20 mouse cellular contexts compared by ENCODE assay signal in the genomic region with DNA sequence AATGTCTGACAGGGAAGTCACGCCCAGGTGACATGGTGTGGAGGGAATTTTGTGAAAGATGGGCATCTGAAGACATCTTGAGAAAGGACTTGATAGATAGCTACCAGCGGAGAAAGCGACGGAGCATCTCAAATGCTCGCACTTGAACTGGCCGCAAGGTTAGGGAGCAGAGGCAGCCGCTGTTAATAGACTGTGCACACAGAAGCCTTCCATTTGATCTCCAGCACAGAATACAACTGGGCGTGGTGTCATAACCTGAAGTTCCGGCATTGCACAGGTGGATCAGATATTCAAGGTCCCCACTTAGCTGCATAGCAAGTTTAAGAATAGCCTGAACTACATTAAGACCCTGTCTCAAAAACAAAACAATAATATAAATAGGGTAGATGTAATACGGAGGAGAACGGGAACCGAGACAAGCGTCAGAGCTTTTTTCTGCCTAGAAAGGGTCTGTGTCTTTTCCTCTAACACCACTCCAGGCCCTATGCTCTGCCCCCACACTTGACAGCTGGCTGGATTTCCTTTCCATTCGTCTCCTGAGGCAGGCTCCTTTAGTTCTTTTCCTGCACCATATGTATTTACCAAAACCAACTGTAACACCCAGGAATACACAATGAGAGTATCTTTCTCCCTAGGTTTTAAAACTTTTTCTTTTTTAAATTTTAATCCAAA.
DNase-seq lines count a peak whose midpoint lies in the region; ATAC-seq and TF ChIP-seq lines count a peak whose summit lies in the region.
"Had no signal": no experiment of that assay in that cellular context is flagged by ENCODE, and none has a peak within 500 bp of the region (broad histone marks: within the 10 kb centered on the region; RNA-seq: fewer than 3 reads in every experiment).

No protein-coding gene starts in this region.

- no peak overlapping the region for H3K9ac ChIP-seq in forebrain, postnatal 0 days
- H3K9ac ChIP-seq in forebrain, embryonic 16.5 days (replicated peaks; ENCODE audit: low read depth, low read length) = no peak overlapping the region
- no peak overlapping the region for H3K9ac ChIP-seq in heart, embryonic 15.5 days
- H3K9ac ChIP-seq in lung, embryonic 16.5 days (ENCODE audit: low read length) = no peak overlapping the region
- H3K9ac ChIP-seq: embryonic facial prominence, embryonic 13.5 days; hindbrain, embryonic 14.5 days; limb, embryonic 12.5 days; liver, embryonic 13.5 days; midbrain, embryonic 13.5 days; neural tube, embryonic 13.5 days had no signal

- H3K4me1 ChIP-seq in forebrain, postnatal 0 days (ENCODE audit: insufficient read depth) = peaks cover 13% of the 10 kb centered on the region
- H3K4me1 ChIP-seq in forebrain, embryonic 16.5 days (replicated peaks; ENCODE audit: control insufficient read depth, insufficient read depth, low read length) = peaks cover 20% of the 10 kb centered on the region
- peaks cover 29% of the 10 kb centered on the region for H3K4me1 ChIP-seq in heart, embryonic 15.5 days (replicated peaks)
- peaks cover 22% of the 10 kb centered on the region for H3K4me1 ChIP-seq in lung, embryonic 16.5 days (replicated peaks; ENCODE audit: control insufficient read depth, insufficient read depth, low read length)
- H3K4me1 ChIP-seq in lung, adult 2 months (ENCODE audit: control insufficient read depth, insufficient read depth, low read length) = peaks cover 2% of the 10 kb centered on the region

- no peak overlapping the region for H3K4me2 ChIP-seq in forebrain, postnatal 0 days (ENCODE audit: low read depth)
- no peak overlapping the region for H3K4me2 ChIP-seq in forebrain, embryonic 16.5 days (ENCODE audit: low read length)
- H3K4me2 ChIP-seq in heart, embryonic 15.5 days = peak overlapping the region; percentile 18; the same call in 1 of the 2 replicates
- no peak overlapping the region for H3K4me2 ChIP-seq in lung, embryonic 16.5 days (ENCODE audit: low read depth, low read length)
- H3K4me2 ChIP-seq: embryonic facial prominence, embryonic 13.5 days; hindbrain, embryonic 14.5 days; limb, embryonic 12.5 days; liver, embryonic 13.5 days; midbrain, embryonic 13.5 days had no signal

- no peak for ATAC-seq in forebrain, postnatal 0 days
- ATAC-seq in forebrain, embryonic 16.5 days = no peak
- ATAC-seq in heart, embryonic 15.5 days (replicated peaks; ENCODE audit: insufficient number of reproducible peaks, insufficient read depth, low FRiP score, low read depth) = no peak
- peak; percentile 61 for ATAC-seq in lung, embryonic 16.5 days (ENCODE audit: low read depth)
- ATAC-seq: CD4-positive, CD25-positive, alpha-beta regulatory T cell, adult 4 months; midbrain, embryonic 13.5 days; Patski had no signal

- H3K9me3 ChIP-seq in forebrain, postnatal 0 days (ENCODE audit: low read length) = no peaks in the 10 kb centered on the region
- H3K9me3 ChIP-seq in forebrain, embryonic 16.5 days (ENCODE audit: control insufficient read depth, low read length) = no peaks in the 10 kb centered on the region
- no peaks in the 10 kb centered on the region for H3K9me3 ChIP-seq in heart, embryonic 15.5 days (replicated peaks)
- H3K9me3 ChIP-seq in lung, embryonic 16.5 days (ENCODE audit: control insufficient read depth, low read length) = no peaks in the 10 kb centered on the region
- H3K9me3 ChIP-seq: embryonic facial prominence, embryonic 13.5 days; limb, embryonic 12.5 days; liver, embryonic 13.5 days; midbrain, embryonic 13.5 days; neural tube, embryonic 13.5 days had no signal

- H3K36me3 ChIP-seq in forebrain, postnatal 0 days (ENCODE audit: insufficient read depth) = no peaks in the 10 kb centered on the region
- no peaks in the 10 kb centered on the region for H3K36me3 ChIP-seq in forebrain, embryonic 16.5 days (ENCODE audit: control insufficient read depth, insufficient read depth)
- H3K36me3 ChIP-seq in heart, embryonic 15.5 days = no peaks in the 10 kb centered on the region
- no peaks in the 10 kb centered on the region for H3K36me3 ChIP-seq in lung, embryonic 16.5 days (ENCODE audit: control insufficient read depth, insufficient read depth, low read length)
- H3K36me3 ChIP-seq: embryonic facial prominence, embryonic 13.5 days; limb, embryonic 12.5 days; liver, embryonic 13.5 days; midbrain, embryonic 13.5 days; neural tube, embryonic 13.5 days had no signal

- H3K27ac ChIP-seq in forebrain, postnatal 0 days (ENCODE audit: low read depth, low read length) = no peak overlapping the region
- no peak overlapping the region for H3K27ac ChIP-seq in forebrain, embryonic 16.5 days (ENCODE audit: low read length)
- peak overlapping the region; percentile 37; the same call in 1 of the 2 replicates for H3K27ac ChIP-seq in heart, embryonic 15.5 days
- peak overlapping the region; percentile 23; the same call in 1 of the 2 replicates for H3K27ac ChIP-seq in lung, embryonic 16.5 days (ENCODE audit: low read length)
- H3K27ac ChIP-seq: embryonic facial prominence, embryonic 13.5 days; hindbrain, embryonic 14.5 days; kidney, postnatal 0 days; limb, embryonic 12.5 days; liver, embryonic 13.5 days; midbrain, embryonic 13.5 days had no signal

- H3K27me3 ChIP-seq in forebrain, postnatal 0 days (ENCODE audit: insufficient read depth, low read length) = no peaks in the 10 kb centered on the region
- no peaks in the 10 kb centered on the region for H3K27me3 ChIP-seq in forebrain, embryonic 16.5 days (replicated peaks; ENCODE audit: control insufficient read depth, insufficient read depth, low read length)
- H3K27me3 ChIP-seq in heart, embryonic 15.5 days = no peaks in the 10 kb centered on the region
- no peaks in the 10 kb centered on the region for H3K27me3 ChIP-seq in lung, embryonic 16.5 days (ENCODE audit: control insufficient read depth, insufficient read depth, low read depth, low read length)
- H3K27me3 ChIP-seq: embryonic facial prominence, embryonic 13.5 days; liver, embryonic 13.5 days; midbrain, embryonic 13.5 days; neural tube, embryonic 13.5 days; Patski had no signal

- no peak for TF ChIP-seq POLR2A in lung, adult 2 months (IDR thresholded peaks at IDR 0.05; ENCODE audit: borderline replicate concordance, extremely low read depth, low read depth, low read length)

- no peak overlapping the region for H3K4me3 ChIP-seq in forebrain, postnatal 0 days (ENCODE audit: low read depth, low read length)
- no peak overlapping the region for H3K4me3 ChIP-seq in forebrain, embryonic 16.5 days (replicated peaks; ENCODE audit: low read length)
- no peak overlapping the region for H3K4me3 ChIP-seq in heart, embryonic 15.5 days
- no peak overlapping the region for H3K4me3 ChIP-seq in lung, embryonic 16.5 days (ENCODE audit: low read length)
- no peak overlapping the region for H3K4me3 ChIP-seq in lung, adult 2 months (replicated peaks; ENCODE audit: extremely low read depth, low read depth, low read length)
- H3K4me3 ChIP-seq: embryonic facial prominence, embryonic 13.5 days; limb, embryonic 12.5 days; liver, embryonic 13.5 days; midbrain, embryonic 13.5 days; neural tube, embryonic 13.5 days had no signal

- intact Hi-C loops in heart, postnatal 14 days (cut with DNase I) = loop anchor here (1.0 to 5.0 kb wide), 2 partner anchors 92 to 167 kb away; no protein-coding TSS in a partner anchor

- DNase-seq in forebrain, postnatal 0 days = peak; percentile 3
- no peak for DNase-seq in heart, postnatal 14 days
- no peak for DNase-seq in lung, adult 2 months
- DNase-seq in lung, postnatal 36 days = peak; percentile 15
- DNase-seq: adrenal gland, adult 8-10 months; cerebellum, adult 9-10 months; kidney, adult 11 months; liver, embryonic 13.5 days; thymus, postnatal 25 days had no signal

- TF ChIP-seq CTCF in forebrain, postnatal 0 days (IDR thresholded peaks at IDR 0.05; ENCODE audit: low read depth) = no peak
- no peak for TF ChIP-seq CTCF in lung, adult 2 months (IDR thresholded peaks at IDR 0.05; ENCODE audit: insufficient read depth, low read length)

- 79% methylated on average over 14 of the region's 14 CpGs for WGBS in forebrain, postnatal 0 days
- 81% methylated on average over 14 of the region's 14 CpGs for WGBS in forebrain, embryonic 16.5 days
- 62% methylated on average over 14 of the region's 14 CpGs for WGBS in heart, embryonic 15.5 days
- 49% methylated on average over 14 of the region's 14 CpGs for WGBS in lung, embryonic 16.5 days
- 73% methylated on average over 14 of the region's 14 CpGs for WGBS in lung, adult 2 months

Comparison
In these comparisons a context has a peak if more than half of its experiments do, and no peak if none do; other contexts are left out.
1. DNase-seq: peak in forebrain, postnatal 0 days (single experiment) and lung, postnatal 36 days (single experiment); none in heart, postnatal 14 days (0 of 2) and lung, adult 2 months (single experiment).
2. H3K27ac ChIP-seq: peak in heart, embryonic 15.5 days (single experiment) and lung, embryonic 16.5 days (single experiment); none in forebrain, postnatal 0 days (single experiment) and forebrain, embryonic 16.5 days (single experiment).